Mouse (Mus musculus) kidney, postnatal 14 days (tissue): ENCODE results near the gene Ppp1r27.
"Not testable (repeated sequence)": the region's sequence is repeated elsewhere in the genome, so short reads cannot be mapped to it uniquely, and the experiment has no call there.

Experiments
- DNase-seq: peaks from one replicate; pipeline ENCODE4 v3.0.0; 2022; ENCODE audit warnings: mixed read lengths

Gene Ppp1r27

DNA sequence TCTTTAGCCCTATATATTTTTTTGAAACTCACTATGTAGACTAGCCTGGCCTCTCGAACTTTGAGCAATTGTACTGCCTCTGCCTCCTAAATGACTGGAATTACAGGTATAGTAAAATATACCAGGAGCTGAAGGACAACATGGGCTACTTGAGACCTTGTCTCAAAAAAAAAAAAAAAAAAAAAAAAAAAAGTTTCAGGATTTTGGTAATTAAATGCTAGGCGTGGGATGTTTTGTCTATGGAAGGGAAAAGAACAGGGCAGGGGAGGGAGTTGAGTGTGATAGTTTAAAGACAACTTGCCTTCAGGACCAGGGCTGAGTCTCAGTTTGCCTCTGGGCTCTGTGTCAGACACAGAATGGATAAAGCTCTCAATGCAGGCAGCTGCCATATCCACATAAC is 24.1 kb upstream of the Ppp1r27 start:
- no peak for DNase-seq

DNA sequence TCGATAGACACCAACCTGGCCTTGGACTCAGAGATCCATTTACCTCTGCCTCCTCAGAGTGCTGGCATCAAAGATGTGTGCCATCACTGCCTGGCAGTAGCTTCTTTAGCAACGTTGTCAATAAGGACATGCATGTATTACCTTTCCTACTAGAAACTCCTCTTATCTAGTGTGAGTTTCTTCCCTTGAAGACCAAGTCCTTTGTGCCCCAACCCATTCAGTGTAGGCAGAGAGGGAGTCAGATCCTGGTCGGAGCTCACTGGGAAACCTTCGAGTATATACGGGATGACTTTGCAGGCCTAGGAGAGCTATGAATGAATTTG is 23.3 kb upstream of the Ppp1r27 start:
- DNase-seq, result no peak

DNA sequence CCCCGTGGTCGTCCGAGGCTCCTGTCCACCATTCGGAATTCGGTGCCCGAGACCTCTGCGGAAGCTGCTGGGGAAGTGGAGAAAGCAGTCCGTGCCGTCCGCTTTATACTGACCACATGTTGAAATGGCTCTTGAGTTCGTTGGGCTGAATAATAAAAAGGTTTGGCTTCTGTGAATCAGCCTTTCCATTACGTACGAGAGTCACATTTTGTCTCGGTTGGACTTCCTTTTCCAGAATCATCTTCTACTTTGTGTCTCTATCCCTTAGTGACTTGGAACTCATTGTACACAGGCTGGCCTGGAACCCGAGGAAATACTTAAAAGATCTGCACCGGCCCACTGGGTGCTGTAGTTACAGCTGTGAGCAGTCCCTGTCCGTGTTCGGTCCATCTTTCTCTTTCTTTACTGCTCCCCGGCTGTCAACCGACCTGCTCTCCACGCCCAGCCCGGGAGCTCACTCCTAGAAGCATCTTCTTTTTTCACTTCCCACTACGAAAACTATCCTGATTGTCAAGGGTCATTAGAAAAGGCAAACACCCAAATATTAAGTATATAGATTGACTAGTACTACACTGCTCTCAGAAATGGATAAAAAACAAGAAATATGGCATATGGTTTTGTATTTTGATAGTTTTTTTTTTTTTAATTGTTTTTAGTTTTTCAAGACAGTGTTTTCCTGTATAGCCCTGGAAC is 22.8 kb upstream of the Ppp1r27 start:
- no peak for DNase-seq

DNA sequence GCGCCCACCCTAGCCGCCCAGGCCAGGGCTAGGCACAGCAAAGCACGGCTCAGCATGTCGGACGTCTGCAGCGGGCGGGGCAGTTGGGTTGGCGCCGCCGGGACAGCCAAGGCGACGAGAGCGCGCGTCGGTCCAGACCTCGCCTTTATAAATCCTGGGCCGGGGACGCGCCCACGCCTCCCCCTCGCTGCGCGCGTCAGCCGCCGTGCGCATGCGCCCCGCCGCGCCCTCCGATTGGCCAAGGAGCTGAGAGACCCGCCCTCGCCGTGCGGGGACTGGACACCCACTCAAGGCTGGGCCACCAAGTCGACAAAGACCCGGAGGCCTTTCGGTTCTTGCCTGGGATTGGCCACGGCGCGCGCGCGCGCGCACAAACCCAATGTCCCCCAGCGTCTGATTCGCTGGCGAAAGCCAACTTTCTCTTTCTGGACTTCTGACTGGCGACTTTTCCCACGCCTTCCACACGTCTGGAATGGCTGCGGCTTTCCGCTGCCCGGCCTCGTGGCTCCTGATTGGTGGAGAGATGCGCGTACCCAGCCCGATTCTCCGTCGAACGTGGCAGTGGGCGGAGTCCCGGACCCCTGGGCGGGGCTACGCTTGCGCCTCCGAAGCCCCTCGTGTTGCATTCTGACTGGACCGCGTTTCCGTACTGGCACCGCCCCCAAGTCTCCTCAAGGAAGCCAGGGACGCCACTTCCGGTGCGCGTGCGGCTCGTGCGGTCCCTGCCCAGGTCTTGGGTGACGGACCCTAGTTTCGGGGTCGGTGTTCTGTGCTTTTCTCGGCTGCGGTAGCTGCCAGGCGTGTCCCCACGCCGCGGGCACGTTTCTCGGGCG is 22.0 kb upstream of the Ppp1r27 start, which contains the start of gene P4hb:
Gene P4hb (minus strand): TSS at position 502 of the 833 bp plus-strand sequence.
- DNase-seq, result peak; percentile 100

DNA sequence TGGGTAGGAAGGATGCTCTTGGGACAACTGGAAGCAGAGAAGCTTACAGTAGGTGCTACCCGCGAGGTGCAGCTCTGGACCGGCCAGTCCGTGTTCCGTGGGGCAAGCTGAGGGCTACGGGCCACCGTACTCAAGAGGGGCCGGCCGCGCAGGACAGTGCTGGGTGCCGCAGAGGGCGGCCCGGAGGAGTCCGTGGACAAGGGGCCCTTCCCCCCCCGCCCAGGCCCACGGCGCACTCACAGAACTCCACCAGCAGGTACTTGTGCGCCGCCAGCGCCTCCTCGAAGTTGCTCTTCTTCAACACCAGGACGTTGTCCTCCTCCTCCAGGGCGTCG is 21.5 kb upstream of the Ppp1r27 start:
- DNase-seq, result no peak

DNA sequence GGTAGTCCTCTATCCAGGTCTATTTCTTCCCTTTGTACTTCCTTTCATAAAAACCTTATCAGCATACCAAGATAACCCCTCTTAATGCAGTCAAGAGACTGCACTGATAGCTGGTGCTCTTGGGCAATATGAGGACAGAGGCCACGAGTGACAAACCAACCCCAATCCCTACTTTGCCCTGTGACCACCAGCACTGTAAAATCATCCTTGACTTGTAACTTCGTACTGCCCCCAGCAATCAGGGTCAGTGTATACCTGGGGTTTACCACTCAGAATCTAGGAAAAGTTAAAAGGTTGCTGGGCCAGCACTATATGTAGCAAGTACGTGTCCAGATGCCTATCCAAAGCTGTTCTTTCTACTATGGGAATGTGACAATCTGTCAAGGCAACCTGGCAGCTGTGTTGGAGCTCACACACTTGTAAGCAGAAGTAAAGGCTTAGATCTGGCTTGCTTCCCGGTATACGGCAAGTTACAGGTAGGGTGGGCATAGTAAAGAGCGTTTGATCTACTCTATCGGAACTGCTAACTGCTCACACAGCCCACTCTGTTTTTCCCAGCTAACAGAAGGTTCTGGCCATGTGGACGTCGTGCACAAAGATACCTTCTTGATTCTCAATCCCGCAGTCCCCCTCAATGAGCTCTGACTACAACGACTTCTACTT is 21.0 kb upstream of the Ppp1r27 start:
- DNase-seq, result no peak

DNA sequence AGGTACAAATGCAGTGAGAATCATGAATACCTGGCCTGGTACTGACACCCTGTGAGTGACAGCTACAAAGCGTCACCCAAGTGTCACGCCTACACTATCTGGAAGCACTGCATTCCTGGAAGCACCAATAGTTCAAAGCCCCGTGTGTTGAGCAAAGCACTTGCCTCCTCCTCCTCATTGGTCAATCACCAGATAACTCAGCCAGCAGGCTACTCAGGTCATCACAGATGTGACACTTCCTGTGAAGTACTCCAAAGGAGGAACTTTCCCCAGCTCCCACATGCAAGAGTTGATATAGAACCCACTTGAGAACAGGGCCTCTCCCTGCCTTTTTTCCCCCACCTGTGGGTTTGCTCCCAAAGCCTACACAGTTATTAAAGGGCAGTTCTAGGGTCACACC is 20.2 kb upstream of the Ppp1r27 start:
- DNase-seq, result no peak

DNA sequence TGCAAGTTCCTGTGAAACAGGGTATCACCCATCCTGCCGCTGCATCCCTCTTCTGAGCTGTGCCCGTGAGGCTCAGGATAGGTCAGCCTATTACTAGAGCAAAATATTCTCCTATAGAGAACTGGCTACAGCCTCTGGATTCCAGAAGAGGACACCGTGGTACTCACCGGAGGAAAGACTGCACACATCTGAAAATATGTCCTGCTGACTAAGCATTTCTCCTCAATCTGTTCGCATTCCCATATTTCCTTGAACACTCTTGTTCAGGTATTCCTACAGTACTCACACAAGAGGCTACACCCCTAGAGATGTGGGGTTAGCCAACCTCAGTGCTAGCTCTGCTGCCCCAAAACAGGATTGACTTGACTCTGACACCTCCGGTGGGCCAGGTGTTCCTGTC is 17.4 kb upstream of the Ppp1r27 start:
- no peak for DNase-seq

DNA sequence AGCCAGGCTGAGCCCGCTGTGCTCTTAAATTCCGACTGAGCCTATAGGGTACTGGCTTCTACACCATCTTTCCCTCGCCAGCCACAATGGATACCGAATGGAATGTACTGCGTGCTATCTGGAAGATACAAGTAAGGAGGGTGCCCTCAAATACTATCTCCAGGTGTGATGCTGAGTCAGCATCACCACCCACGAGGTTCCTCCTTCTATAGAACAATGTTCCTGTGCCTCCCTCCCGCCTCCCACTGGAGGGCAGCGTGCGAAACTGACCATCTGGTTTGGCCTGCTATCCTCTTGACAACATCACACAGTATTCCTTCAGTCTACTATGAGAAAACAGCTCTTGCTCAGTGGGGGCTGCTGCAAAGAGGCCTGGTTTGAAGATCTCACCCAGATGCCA is 14.2 kb upstream of the Ppp1r27 start:
- no peak for DNase-seq

DNA sequence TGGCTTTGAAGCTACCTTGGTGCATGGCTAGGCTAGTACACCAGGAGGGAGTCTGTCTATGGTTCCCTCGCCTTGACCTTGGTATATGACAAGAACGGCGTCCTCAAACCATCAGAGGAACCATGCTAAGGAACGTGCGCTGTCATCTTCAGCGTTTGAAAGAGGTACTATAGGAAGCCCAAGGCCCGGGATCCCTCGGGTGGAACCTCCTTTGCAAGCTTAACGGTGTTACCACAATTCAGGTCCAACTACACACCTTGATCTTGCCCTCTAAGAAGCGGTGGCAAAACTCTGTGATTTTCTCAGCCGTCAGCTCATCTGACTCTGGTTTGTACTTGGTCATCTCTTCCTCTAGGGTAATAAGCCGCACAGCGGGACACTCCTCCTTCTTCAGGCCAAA is 12.0 kb upstream of the Ppp1r27 start:
- DNase-seq, result no peak

DNA sequence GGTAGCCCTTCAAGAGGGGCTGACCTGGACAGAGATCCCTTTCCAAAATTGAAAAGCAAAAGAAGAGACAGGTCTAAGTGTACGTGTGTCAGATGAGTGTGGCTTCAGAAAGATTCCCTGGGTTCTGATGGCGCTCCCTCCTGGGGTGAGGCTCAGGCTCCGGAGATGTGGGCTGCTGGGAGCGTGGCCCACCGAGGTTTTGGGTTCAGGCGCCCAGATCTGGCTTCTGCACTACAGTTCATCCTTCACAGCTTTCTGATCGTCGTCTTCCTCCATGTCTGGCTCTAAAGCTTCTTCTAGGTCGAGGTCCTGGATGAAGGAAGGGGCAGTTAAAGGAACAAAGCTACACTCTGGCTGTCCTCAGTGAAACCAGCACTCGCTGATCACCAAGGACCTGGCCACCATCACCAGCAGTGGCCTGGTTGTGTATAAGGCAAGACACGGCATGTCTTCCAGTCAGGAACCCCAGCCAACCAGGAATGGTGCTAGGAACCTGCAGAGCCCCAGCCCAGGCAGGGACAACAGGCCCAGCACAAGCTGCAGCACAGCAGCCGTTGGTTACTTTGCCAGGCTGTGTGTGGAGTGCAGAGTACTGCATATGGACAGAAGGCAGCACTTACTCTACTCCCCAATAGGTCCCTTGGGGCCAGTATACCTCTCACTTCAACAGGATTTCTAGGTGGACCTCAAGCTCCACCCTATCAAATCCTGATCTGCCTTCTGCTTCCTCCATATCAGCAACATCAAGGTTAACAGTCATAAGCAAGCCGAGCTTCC is 10.2 kb upstream of the Ppp1r27 start:
- no peak for DNase-seq

DNA sequence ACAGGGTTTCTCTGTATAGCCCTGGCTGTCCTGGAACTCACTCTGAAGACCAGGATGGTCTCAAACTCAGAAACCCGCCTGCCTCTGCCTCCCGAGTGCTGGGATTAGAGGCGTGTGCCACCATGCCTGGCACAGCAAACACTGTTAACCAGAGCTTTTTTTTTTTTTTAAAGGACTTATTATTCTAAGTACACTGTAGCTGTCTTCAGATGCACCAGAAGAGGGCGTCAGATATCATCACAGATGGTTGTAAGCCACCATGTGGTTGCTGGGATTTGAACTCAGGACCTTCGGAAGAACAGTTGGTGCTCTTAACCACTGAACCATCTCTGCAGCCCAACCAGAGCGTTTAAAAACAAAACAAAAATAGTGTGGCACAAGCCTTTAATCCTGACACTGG is 7.9 kb upstream of the Ppp1r27 start:
- not testable (repeated sequence) for DNase-seq

DNA sequence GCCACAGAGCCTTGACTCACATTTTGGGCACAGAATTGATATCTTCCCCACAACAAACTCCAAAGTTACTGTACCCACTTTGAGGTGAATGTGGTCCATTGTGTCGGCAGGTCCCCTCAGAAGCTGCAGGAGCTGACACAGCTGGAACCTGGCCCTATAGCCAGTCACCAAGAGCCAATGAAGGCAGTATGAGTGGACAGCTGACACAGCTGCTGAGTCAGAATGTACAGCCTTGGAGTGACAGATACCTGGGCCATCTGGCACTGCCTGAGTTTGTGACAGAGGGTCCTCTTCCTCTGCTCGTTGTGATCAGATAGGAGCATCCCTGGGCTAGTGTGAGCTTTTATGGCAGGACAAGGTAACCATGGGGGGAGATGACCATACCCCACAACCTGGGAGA is 4.3 kb upstream of the Ppp1r27 start:
- DNase-seq, result no peak

DNA sequence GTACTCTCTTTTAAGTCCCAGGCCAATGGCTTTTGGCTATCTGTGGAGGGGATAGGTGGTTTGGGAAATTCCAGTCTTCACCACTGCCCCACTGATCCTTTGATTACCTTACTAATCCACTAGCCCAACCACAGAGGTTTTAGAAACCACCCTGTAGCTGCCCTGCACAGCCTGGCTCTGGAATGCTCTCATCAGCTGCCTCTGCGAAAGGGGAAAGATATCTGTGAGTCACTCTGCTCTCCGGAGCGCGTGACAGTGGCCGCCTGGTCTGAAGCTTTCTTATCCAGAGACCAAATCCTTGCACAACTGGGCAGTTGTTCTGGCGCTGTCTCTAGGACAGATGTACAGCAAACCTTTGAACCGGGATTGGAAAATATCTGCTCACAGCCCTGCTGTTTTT is 3.9 kb upstream of the Ppp1r27 start:
- DNase-seq, result no peak

DNA sequence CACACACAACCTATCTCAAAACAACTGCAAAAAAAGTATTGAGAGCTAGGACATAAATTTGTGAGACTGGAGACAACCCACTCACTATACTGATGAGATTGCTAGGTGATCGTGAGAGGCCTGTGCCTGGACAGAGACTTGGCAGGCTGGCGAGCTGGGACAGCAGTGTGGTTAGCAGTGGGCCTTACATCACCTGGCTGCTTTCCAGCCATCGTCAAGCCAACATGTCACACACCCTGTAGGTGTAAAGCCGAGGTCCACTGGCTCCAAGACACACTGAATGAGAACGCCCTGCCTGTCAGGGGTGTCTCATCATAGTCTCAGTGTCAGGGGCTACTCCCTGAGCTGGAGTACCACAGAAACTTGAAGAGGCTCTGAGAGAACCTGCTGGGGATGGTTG is 1.8 kb upstream of the Ppp1r27 start:
- DNase-seq, result no peak

DNA sequence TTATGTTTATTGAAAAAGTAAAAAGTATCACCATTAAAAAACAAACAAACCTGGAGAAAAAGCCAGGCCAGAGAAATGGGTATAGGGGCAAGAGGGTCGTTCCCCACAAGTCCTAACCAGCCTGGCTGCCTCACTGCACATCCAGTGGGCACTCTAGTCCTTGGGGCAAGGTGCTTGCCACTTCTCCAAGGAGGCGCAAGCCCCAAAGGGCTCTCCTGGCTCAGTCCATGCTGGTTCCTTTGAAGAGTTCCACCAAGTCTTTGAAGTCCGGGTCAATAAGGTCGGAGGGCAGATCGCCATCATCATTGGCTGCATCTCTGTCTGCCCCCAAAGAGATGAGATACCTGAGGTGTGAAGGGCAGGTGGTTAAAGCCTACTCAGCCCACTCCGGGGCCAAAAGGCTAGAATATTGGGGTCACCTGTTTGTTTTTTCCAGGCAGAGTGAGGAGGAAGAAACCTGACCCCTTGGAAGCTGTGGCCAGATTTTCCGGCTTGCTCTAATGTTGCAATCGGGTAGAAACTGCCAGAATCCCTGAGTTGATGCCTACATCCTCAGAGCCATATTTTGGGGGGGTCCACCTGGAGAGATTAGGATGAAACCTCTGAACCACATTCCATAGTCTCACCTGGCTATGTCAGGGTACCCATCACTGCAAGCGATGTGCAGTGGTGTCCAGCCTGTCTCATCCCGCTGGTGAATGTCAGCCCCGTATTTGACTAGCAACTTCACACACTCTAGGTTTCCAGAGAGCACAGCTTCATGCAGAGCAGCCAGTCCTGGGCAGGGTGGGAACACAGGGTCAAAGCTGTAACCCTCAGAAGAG is 734 bp downstream of the Ppp1r27 start:
- peak; percentile 22 for DNase-seq

DNA sequence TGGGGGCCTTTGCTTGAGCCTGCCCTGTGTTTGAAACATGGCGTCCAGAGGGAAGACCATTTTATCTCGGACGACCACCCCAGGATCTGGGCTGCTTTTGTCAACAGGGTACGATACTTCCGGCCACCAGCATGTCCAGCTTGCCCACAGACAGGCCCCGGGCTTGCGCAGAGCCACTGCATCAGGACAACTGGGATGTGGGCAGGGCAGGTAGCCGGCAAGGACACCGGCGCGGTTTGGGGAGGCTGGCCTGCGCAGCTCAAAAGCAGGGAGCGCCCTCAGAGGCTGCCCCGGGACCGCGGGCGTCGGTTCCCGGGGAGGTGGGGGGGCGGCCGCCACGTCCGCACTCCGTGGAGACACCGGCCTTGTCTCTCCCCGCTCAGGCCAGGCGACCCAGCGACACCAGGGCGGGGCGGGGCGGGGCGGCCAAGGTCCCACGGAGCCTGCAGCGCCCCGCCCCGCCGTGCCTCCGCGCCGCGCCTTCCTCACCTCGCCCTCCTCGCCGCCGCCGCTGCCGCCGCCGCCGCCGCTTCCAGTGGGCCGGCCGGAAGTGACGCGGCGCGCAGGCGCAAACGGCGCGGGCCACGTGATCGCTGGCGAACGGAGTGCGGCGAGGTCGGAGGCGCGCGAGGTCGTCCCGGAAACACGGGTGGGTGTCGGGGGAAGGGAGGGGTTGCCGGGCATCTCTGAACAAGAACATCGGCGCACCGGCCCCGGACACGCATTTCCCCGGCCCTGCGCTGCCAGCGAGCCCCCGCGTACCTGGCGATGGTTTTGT is 1.6 kb downstream of the Ppp1r27 start, which contains the start of gene Mcrip1:
Gene Mcrip1 (minus strand): TSS at position 560 of the 778 bp plus-strand sequence.
- DNase-seq, result peak; percentile 96

DNA sequence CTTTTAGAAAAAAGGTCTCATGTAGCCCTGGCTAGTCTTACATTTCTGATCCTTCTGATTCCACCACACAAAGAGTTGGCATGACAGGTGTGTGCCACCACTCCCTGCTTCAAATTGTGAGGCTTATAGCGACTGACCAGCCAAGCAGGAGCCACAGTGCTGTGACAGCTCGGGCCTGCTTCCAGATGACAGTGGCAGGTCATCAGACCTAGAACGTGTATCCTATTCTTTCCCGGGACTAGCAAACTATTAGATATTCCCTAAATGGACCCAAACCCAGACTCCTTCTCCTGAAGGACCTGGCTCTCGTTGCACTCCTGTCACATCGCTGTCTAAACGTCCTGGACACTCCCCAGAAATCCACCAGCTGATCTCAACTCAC is 2.2 kb downstream of the Ppp1r27 start:
- no peak for DNase-seq

DNA sequence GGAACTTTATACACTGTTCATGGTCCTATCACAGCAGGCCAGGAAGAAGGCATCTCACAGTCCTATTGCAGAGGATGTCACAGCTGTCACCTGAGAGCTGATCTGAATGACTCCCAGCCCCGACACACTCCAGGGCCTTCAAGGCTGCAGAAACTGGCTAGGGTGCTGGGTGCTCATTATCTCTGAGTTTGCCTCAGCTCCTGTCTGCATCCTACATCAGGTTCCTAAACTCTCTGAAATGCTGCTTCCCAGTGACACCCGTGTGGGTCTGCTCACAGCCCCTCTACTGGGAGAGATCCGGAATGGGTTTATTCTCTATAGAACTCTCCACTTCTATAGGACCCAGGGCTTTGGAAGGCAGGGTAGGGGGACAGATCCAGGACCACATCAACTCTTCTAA is 2.7 kb downstream of the Ppp1r27 start:
- no peak for DNase-seq

DNA sequence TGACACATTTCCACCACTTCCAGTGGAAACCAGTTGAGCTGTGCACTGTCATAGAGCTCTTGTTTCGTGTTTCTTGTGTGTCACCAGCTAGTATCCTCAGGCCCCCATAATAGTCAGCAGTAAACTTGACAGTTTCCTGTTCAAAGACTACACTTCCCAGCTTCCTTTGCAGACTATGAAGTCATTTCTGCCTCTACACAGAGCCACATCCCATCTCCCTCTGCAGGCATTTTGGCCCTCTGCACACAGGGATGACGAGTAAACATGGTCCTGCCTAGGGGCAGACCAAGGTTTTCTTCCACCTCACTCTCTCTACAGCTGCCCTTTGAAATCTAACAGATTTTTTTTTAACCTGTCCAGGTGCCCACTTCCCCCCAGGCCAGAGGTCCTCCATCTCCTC is 3.5 kb downstream of the Ppp1r27 start:
- DNase-seq, result peak; percentile 27

DNA sequence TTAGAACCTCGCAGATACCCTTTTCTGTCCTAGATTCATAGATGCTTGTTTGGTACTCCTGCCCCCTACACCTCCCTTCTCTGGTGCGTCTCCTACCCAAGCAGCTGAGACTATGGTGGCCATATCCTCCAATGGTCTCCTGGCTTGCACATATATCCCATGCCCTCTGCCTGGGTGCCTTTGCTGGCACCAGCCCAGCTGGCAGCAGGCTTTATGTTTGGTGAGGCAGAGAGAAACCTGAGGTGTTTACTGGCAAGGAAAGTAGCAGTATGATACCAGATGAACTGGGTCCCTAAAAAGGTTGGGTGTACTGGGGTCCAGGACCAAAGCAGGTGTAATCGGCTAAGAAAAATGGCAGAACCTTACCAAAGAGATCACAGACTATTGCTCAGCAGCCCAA is 5.0 kb downstream of the Ppp1r27 start:
- DNase-seq, result peak; percentile 55

DNA sequence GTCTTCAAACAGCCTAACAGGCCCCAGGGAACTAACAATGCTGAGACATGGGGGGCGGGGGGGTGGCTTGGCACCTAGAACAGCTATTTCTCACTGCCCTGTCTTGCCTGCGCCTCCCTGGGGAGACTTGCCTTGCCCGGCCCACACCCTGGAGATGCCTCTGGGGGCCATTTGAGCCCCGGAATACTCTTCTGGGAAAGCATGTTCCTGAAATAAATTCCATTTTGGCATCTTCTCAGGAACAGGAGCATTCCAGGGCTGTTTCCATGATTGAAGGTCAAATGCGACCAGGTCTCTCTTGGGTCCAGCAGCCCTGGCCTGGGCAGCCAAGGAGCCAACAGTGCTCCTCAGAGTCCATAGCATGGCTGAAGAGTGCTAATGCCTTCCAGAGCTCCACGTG is 8.6 kb downstream of the Ppp1r27 start:
- DNase-seq, result peak; percentile 30
